Mouse (Mus musculus): ENCODE data around the gene Myo3b. TPM values are rescaled to one million over a fixed set of nuclear protein-coding genes. Genes with fewer than 3 reads are reported as not detected.
A peak's percentile ranks its signal among the peaks of the same experiment; 100 is the strongest.

Gene Myo3b
- polyA plus RNA-seq, 1 experiment from 2014 or later, result 0.17 TPM

DNA sequence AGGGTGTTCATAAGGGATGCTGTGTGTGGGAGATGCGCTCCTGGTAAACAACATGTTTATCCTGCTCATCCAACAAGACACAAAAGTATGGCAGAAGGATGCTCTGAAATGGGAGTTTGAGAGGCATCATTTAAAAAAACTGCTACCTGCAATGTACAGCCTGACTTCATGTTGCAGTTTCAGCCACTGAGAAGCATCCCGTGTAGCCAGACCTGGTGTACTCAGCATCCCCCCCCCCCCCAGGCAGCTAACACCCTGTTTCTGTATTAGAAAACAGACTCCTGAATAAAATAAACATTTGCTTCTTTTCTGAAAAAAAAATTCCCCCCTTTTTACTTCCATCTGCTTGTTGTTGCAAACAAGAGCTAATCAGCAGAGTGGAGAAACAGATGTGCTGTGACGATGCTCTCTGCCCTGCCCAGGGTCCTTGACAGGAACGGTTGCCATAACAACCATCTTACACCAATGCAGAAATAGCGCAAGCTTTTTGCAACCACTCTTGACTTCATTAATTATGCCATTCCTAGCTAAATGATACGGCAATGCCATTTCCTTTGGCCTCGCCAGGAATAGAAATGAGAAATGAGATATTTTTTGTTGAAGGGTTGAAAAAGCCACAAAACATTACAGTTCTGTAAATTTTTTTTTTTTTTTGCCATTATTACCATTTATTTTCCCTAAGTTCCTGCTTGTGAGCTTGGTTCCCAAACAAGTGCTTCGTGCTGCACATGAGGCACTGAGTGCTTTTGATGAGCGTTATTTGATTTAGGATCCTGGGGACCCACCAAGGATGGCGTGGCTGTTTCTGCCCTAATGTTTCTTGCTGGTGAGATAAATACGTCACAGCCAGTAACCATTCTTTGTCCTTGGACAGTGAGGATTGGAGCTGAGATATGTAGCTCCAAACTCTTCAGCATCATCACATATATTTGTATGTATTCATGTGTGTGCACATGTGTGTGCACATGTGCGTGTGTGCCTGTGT, 75.2 kb downstream of the Myo3b start:
- Histone ChIP-seq H3K27me3 (no peaks in the 10 kb centered on the region), H3K9me3 (no peaks in the 10 kb centered on the region), H3K4me1 (replicated peaks) (peaks cover 17% of the 10 kb centered on the region), H3K9ac (replicated peaks) (no peak overlapping the region), H3K4me2 (replicated peaks) (peak overlapping the region; percentile 23), H3K4me3 (replicated peaks) (no peak overlapping the region), H3K27ac (peak overlapping the region; percentile 85), H3K36me3 (no peaks in the 10 kb centered on the region)
- ATAC-seq, result peak; percentile 91
- WGBS, result 40% methylated on average over 12 of the region's 12 CpGs

DNA sequence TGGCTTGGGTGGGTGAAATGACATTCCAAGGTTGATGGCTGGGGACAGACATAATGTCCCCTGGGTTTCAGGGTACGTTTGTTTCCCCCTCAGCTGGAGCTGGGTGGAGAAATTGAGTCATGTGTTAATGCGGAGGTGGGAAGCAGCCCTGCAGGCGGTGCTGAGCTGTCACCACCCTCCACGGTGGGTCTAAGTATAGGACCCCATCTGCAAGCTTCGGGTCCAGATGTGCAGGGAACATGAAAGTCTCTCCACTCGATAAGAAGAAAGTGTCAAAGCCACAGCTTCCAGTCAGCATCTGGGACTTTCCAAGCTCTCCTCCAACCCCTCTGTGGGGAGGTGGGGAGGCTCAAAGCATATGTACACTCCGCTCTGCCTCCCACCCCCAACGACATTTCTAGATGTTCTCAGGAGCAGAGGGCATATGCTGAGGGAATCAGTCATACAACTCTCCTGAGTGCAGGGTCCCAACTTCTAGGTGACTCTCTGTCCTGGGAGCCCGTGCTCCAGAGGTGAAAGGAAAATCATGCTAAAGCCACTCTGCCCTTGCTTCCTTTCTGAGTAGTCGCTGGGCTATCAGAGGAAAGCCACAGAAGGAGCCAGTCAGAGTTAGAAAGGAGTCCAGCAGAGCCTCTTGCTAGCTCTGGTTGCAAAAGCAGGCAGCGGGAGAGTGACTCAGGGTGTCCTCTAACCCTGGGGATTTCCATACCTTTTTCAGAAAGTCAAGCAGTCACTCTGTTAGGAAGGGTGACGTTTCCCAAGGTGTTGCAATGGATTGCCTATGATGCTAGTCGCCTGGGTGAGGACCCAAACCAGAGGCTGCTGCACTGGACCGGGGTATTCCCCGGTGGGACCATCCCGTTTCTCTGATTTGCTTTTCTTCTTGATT, 79.7 kb downstream of the Myo3b start:
- Histone ChIP-seq H3K4me1 (replicated peaks) (peaks cover 11% of the 10 kb centered on the region), H3K36me3 (no peaks in the 10 kb centered on the region), H3K9me3 (no peaks in the 10 kb centered on the region), H3K9ac (replicated peaks) (no peak overlapping the region), H3K27ac (no peak overlapping the region), H3K4me2 (replicated peaks) (no peak overlapping the region), H3K27me3 (no peaks in the 10 kb centered on the region), H3K4me3 (replicated peaks) (no peak overlapping the region)
- no peak for ATAC-seq
- 67% methylated on average over 16 of the region's 16 CpGs for WGBS

DNA sequence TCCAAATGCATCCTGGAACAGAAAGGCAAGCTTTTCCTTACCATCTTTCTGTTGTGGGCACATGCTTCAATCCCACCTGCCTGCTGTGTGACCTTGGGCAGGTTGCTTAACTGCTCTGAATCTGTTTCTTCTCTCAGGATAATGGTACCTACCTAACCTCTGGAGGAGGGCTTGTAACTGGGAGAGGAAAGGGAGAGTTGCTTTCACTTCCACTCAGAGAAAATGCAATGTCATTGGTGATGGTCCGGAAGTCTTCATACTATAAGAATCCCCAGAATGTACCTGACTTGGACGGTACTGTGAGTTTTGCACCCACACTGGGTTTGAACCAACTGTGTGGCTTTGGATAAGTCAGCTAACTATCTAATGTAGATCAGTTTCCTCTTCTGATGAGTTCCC, 80.3 kb downstream of the Myo3b start:
- H3K9me3 ChIP-seq, result no peaks in the 10 kb centered on the region
- 97% methylated on average over 2 of the region's 2 CpGs for WGBS
- ATAC-seq, result no peak

DNA sequence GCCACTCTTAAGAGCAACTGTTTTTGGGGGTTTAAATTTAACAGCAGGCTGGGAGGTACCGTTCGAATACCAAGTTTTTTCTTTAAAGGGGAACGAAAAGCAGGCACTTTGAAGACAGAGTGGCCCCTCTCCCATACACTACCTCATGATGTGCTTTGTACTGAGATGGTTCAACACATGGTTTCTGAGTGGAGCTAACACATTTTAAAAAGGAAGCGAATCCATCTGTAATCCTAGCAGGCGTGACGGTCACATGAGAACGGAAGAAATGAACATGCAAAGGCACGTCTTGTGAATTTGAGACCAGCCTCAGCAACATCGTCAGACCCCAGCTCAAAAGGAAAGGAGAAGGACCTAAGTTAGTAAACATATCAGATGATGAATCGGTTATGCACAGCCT, 87.4 kb downstream of the Myo3b start:
- ATAC-seq, result peak; percentile 47
- Histone ChIP-seq H3K4me1 (replicated peaks) (peaks cover 31% of the 10 kb centered on the region), H3K27me3 (peaks cover 8% of the 10 kb centered on the region), H3K4me2 (replicated peaks) (peak overlapping the region; percentile 46), H3K36me3 (no peaks in the 10 kb centered on the region), H3K27ac (peak overlapping the region; percentile 62), H3K9me3 (no peaks in the 10 kb centered on the region), H3K4me3 (replicated peaks) (no peak overlapping the region), H3K9ac (replicated peaks) (no peak overlapping the region)
- 70% methylated on average over 10 of the region's 10 CpGs for WGBS

More for the DNA sequence above, 80.3 kb downstream of the Myo3b start:
- H3K27ac ChIP-seq, result no peak overlapping the region
- no peaks in the 10 kb centered on the region for H3K27me3 ChIP-seq
- H3K36me3 ChIP-seq, result no peaks in the 10 kb centered on the region
- H3K4me2 ChIP-seq (replicated peaks), result no peak overlapping the region
- peaks cover 5% of the 10 kb centered on the region for H3K4me1 ChIP-seq (replicated peaks)
- no peak overlapping the region for H3K4me3 ChIP-seq (replicated peaks)
- no peak overlapping the region for H3K9ac ChIP-seq (replicated peaks)

DNA sequence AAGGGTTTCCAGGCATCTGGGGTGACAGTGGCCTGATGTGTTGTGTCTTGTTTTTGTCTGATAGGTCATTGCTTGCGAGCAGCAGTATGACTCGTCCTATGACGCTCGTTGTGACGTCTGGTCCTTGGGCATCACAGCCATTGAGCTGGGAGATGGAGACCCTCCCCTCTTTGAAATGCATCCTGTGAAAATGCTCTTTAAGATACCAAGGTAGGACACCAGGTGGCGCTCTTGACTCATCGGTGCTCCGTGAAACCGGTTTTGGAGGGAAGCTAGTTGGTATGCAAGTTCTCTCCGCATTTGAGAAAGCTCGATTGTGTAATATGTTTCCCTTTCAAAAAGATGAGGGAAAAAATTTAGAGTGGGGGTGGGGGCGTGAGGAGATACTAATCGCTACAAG, 87.9 kb downstream of the Myo3b start:
- peak; percentile 90 for ATAC-seq
- peaks cover 8% of the 10 kb centered on the region for H3K27me3 ChIP-seq
- no peaks in the 10 kb centered on the region for H3K9me3 ChIP-seq
- peak overlapping the region; percentile 62 for H3K27ac ChIP-seq
- H3K4me3 ChIP-seq (replicated peaks), result peak overlapping the region; percentile 10; the same call in 1 of the 2 replicates
- H3K36me3 ChIP-seq, result no peaks in the 10 kb centered on the region
- under 1% methylated on average over 13 of the region's 13 CpGs for WGBS
- peak overlapping the region; percentile 46 for H3K4me2 ChIP-seq (replicated peaks)
- no peak overlapping the region for H3K9ac ChIP-seq (replicated peaks)
- peaks cover 31% of the 10 kb centered on the region for H3K4me1 ChIP-seq (replicated peaks)

DNA sequence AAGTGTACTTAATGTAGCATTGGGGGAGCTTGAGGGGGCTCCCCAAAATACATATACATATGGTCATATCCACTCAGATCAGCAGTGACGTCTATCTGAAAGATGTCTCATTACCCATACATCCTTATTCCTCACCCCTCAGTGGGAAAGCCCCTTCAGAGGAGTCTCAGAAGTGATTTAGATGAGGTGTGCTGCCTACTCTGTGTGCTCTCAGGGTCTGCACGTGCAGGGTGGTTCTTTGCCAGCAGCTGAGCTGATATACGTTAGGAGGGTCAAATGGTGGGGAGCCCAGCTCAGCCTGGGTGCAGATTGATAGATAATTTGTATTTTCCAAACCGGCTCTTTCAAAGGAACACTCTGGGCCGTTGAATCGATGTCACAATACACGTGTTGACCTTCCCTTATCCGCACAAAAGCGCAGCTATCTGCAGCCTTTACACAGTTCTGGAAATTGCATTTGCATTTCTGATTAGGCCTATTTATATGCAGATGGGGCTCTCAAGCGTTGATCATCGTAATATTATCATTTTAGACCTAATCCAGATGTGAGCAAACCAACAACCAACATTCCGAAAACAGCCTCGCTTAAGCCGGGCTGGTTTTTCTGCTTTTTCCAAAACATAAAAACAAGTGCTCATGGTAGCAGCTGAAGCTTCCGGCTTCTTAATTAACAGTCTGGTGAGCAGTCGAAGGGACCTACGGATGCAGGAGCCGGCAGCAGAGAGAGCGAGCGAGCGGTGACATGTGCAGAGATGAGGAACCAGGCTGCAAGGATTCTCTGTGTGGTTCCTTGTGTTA, 88.6 kb downstream of the Myo3b start:
- 3% methylated on average over 21 of the region's 21 CpGs for WGBS
- no peaks in the 10 kb centered on the region for H3K9me3 ChIP-seq
- peak; percentile 83 for ATAC-seq

DNA sequence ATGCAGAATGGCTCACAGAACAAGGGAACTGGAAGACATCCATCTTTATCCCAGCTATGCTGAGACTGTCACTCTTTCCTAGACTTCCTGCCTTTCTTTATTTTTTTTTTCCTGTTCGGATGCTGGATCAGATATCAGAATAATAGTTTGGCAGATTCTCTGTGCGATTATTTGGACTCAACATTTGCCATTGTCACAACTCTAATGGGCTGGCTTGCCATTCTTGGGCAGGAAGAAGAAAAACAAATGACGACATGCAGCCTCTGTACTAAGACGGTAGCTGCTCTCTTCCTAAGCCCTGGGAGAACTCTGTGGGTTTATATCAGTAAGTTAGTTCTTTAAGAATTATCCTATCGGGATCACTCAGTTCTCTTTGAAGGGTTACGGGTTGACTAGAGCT, 89.7 kb downstream of the Myo3b start:
- H3K27me3 ChIP-seq, result peaks cover 8% of the 10 kb centered on the region
- no peaks in the 10 kb centered on the region for H3K9me3 ChIP-seq
- no peaks in the 10 kb centered on the region for H3K36me3 ChIP-seq
- H3K27ac ChIP-seq, result peak overlapping the region; percentile 81
- ATAC-seq, result no peak
- no peak overlapping the region for H3K4me2 ChIP-seq (replicated peaks)
- H3K4me3 ChIP-seq (replicated peaks), result no peak overlapping the region
- peaks cover 31% of the 10 kb centered on the region for H3K4me1 ChIP-seq (replicated peaks)
- H3K9ac ChIP-seq (replicated peaks), result no peak overlapping the region
- 72% methylated on average over 6 of the region's 6 CpGs for WGBS

More for the DNA sequence above, 88.6 kb downstream of the Myo3b start:
- Histone ChIP-seq H3K4me1 (replicated peaks) (peaks cover 31% of the 10 kb centered on the region), H3K4me3 (replicated peaks) (peak overlapping the region; percentile 10; the same call in 1 of the 2 replicates), H3K27ac (peak overlapping the region; percentile 81), H3K9ac (replicated peaks) (peak overlapping the region; percentile 37; the same call in 1 of the 2 replicates), H3K4me2 (replicated peaks) (peak overlapping the region; percentile 46), H3K27me3 (peaks cover 8% of the 10 kb centered on the region), H3K36me3 (no peaks in the 10 kb centered on the region)

DNA sequence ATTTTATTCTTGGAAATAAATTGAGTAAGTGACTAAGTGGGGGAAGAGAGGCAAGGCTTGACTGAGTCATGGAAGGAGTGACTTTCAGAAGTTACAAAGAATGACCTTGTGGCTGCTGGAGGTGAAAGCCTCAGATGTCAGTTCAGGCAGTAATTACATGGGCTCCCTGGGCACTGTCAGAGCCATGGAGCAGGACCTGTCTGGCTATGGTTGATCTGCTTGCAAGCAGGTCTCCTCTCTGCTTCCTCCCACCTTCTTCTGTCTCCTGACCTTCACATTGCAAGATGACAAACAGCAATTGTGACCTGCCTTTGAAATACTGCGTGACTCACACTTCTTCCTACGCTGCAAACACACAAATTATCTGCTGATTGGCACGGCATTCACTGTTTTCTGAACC, 90.6 kb downstream of the Myo3b start:
- WGBS, result 49% methylated on average over 3 of the region's 3 CpGs
- H3K4me1 ChIP-seq (replicated peaks), result peaks cover 31% of the 10 kb centered on the region
- ATAC-seq, result no peak
- no peak overlapping the region for H3K4me2 ChIP-seq (replicated peaks)
- no peak overlapping the region for H3K27ac ChIP-seq
- no peaks in the 10 kb centered on the region for H3K36me3 ChIP-seq
- no peak overlapping the region for H3K4me3 ChIP-seq (replicated peaks)
- H3K9me3 ChIP-seq, result no peaks in the 10 kb centered on the region
- H3K27me3 ChIP-seq, result peaks cover 8% of the 10 kb centered on the region
- H3K9ac ChIP-seq (replicated peaks), result no peak overlapping the region

DNA sequence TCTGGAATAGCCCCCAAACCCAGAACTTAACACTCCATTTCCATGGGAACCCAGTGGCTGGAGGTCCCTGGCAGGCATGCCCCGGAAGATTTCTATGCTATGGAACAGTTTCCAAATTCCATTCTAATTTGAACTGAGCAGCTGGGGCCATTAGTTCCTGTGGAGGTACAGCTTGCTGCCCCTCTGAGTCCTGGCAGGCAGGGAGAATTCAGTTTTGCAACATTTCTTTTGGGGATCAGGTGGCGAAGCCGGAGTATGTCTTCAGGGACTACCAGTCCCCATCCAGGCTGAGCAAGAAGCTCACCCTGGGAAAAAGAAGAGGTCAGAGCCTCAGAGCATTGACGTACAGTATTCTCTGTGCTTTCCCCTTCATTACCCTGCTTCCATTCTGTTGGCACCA, 94.4 kb downstream of the Myo3b start:
- H3K9me3 ChIP-seq, result no peaks in the 10 kb centered on the region
- H3K4me1 ChIP-seq (replicated peaks), result peaks cover 14% of the 10 kb centered on the region
- H3K36me3 ChIP-seq, result no peaks in the 10 kb centered on the region
- ATAC-seq, result no peak
- no peak overlapping the region for H3K4me2 ChIP-seq (replicated peaks)
- 69% methylated on average over 4 of the region's 4 CpGs for WGBS
- H3K9ac ChIP-seq (replicated peaks), result no peak overlapping the region
- H3K4me3 ChIP-seq (replicated peaks), result no peak overlapping the region
- H3K27ac ChIP-seq, result no peak overlapping the region
- no peaks in the 10 kb centered on the region; the same call in 1 of the 2 replicates for H3K27me3 ChIP-seq

DNA sequence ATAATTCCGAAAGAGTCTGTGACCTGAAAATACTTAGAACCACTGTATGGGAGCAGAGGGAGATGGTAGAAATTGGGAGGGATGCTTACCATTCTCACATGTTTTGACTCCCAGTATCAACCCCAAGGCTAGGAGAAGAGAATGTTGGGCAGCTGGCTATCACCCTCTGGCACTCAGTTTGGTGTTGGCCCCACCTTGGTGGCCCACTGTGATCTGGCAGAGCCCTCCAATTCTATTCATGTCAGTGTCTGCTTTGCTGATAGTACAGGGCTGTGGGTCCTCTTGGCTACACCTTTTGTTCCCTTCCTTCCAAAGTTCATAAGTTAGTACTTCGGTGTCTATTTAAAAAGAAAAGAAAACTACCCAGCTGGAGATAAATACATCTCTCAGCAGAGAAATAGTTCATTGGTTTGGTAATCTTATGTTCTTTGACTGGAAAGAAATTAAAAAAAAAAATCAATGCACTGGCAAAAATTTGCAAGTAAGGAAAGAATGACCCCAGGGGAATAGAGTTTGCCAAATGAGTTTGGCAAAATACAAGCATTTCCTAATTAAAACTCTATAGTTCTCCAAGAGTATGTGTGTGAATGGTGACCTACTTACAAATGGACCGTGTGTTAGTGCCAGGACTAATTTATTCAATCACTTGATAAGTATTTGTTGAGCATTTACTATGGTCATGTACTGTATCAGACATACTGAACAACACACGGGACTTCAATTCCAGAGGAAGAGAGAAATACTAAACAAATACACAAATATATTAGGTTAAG, 98.5 kb downstream of the Myo3b start:
- ATAC-seq, result no peak
- H3K27ac ChIP-seq, result no peak overlapping the region
- H3K4me1 ChIP-seq (replicated peaks), result no peaks in the 10 kb centered on the region
- no peak overlapping the region for H3K9ac ChIP-seq (replicated peaks)
- no peak overlapping the region for H3K4me3 ChIP-seq (replicated peaks)
- 87% methylated on average over 4 of the region's 4 CpGs for WGBS
- no peaks in the 10 kb centered on the region for H3K27me3 ChIP-seq
- no peak overlapping the region for H3K4me2 ChIP-seq (replicated peaks)
- no peaks in the 10 kb centered on the region for H3K9me3 ChIP-seq
- no peaks in the 10 kb centered on the region for H3K36me3 ChIP-seq

Measured in midbrain, embryonic 13.5 days (tissue).